Mouse (Mus musculus): ENCODE measurements around the gene Atxn7. TPM values are rescaled to one million over a fixed set of nuclear protein-coding genes. Genes with fewer than 3 reads are reported as not detected.

Gene Atxn7
- 19.2 and 23.4 TPM in 2 replicates for polyA plus RNA-seq (2012)

DNA sequence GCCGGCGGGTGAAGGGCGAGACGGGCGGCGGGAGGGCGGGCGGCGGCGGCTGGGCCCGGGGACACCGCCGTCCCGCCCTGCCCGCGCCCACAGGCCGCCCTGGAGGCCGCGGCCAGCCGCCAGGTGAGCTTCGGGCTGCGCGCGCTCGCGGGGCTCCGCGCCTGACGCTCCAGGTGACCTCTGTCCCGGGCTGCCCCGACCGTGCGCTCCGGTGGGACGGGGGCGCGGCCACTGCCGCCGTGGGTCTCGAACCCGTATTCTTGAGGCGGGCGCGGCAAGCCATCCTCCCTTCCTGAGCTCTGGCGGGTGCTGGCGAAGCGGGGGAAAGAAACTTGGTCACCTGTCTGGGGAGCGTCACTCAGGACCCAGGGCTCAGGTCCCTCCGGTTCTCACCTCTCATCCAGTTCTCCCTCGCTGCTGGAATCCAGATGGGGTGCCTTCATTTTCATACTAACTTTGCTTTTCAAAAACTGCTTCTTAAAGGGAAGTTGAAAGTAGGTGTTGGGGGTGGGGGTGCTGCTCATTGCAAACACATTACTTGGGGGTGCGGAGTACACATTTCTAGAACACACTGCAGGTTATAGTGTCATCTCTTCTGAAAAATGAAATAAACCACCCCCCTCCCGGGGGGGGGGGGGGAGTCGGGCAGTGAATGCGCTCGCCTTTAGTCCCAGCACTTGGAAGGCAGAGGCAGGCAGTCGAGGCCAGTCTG, at the start of gene Atxn7, which contains the start of gene Thoc7:
Atxn7 (plus strand) TSS at position 40 of the 712 bp plus-strand sequence.
Thoc7 (minus strand) TSS at position 452 of the 712 bp plus-strand sequence.

GRCm38 (mm10) chr14:13914387-13915082, 46.7 kb upstream of the Atxn7 start, which contains the start of gene Gm281:
Gm281 (minus strand) TSS chr14:13914478.

GRCm38 (mm10) chr14:14120230-14121096, 159.2 kb downstream of the Atxn7 start, which contains the start of gene Psmd6:
Psmd6 (minus strand) TSS chr14:14120984.

Other genes with a start within 250 kb of the Atxn7 start
- gene Gm281, start 47.0 kb upstream of the Atxn7 start, polyA plus RNA-seq (2012): not detected in 2 replicates
- gene Thoc7, start 412 bp downstream of the Atxn7 start, polyA plus RNA-seq (2012): 8.3 and 16.3 TPM in 2 replicates
- gene Psmd6, start 159.5 kb downstream of the Atxn7 start, polyA plus RNA-seq (2012): 64.9 and 72.2 TPM in 2 replicates
- not detected in 2 replicates for gene Olfr720, start 225.4 kb downstream of the Atxn7 start, polyA plus RNA-seq (2012)